Mouse (Mus musculus): ENCODE results near the gene Gm45234.

The Gm45234 gene

GRCm38 (mm10) chr6:124767920-124768703 lies 12.3 kb upstream of the Gm45234 start:
- intact Hi-C loops (cut with DNase I), result no loop called here

- intact Hi-C loops (cut with DNase I), result no loop called here
These were observed 11.7 kb upstream of the Gm45234 start for GRCm38 (mm10) chr6:124767536-124767919.

- intact Hi-C loops (cut with DNase I), result no loop called here
These were observed 10.1 kb upstream of the Gm45234 start for GRCm38 (mm10) chr6:124765951-124766350.

GRCm38 (mm10) chr6:124759259-124759658 lies 3.4 kb upstream of the Gm45234 start:
- intact Hi-C loops (cut with DNase I), result loop anchor here (2.0 to 5.0 kb wide), 2 partner anchors 47 to 118 kb away; partner anchors contain the start of genes Emg1 and Phb2

GRCm38 (mm10) chr6:124758849-124759232 lies 3.0 kb upstream of the Gm45234 start:
- intact Hi-C loops (cut with DNase I), result loop anchor here (2.0 to 5.0 kb wide), 2 partner anchors 47 to 118 kb away; partner anchors contain the start of genes Emg1 and Phb2

GRCm38 (mm10) chr6:124757909-124758848 lies 2.4 kb upstream of the Gm45234 start:
- intact Hi-C loops (cut with DNase I), result loop anchor here (2.0 to 5.0 kb wide), 2 partner anchors 46 to 117 kb away; partner anchors contain the start of genes Emg1 and Phb2

- intact Hi-C loops (cut with DNase I), result loop anchor here (5.0 kb wide), 1 partner anchor 45 kb away; the partner anchor contains the start of genes Emg1 and Phb2
These were observed 1.6 kb upstream of the Gm45234 start for GRCm38 (mm10) chr6:124757351-124757880.

- intact Hi-C loops (cut with DNase I), result loop anchor here (5.0 kb wide), 1 partner anchor 44 kb away; the partner anchor contains the start of genes Emg1 and Phb2
These were observed 980 bp upstream of the Gm45234 start for GRCm38 (mm10) chr6:124756652-124757350.

GRCm38 (mm10) chr6:124755306-124755705 lies 515 bp downstream of the Gm45234 start:
- intact Hi-C loops (cut with DNase I), result loop anchor here (5.0 kb wide), 1 partner anchor 43 kb away; the partner anchor contains the start of genes Emg1 and Phb2

- intact Hi-C loops (cut with DNase I), result no loop called here
These were observed 2.0 kb downstream of the Gm45234 start for GRCm38 (mm10) chr6:124753861-124754260.

- intact Hi-C loops (cut with DNase I), result no loop called here
These were observed 5.4 kb downstream of the Gm45234 start for GRCm38 (mm10) chr6:124750405-124750804.

- intact Hi-C loops (cut with DNase I), result no loop called here
These were observed 8.9 kb downstream of the Gm45234 start for GRCm38 (mm10) chr6:124746654-124747632.

- intact Hi-C loops (cut with DNase I), result no loop called here
These were observed 9.6 kb downstream of the Gm45234 start for GRCm38 (mm10) chr6:124746296-124746605.

- intact Hi-C loops (cut with DNase I), result no loop called here
These were observed 10.1 kb downstream of the Gm45234 start for GRCm38 (mm10) chr6:124745490-124746295.

GRCm38 (mm10) chr6:124744755-124745321 lies 11.0 kb downstream of the Gm45234 start:
- intact Hi-C loops (cut with DNase I), result no loop called here

GRCm38 (mm10) chr6:124743647-124744046 lies 12.2 kb downstream of the Gm45234 start:
- intact Hi-C loops (cut with DNase I), result no loop called here

- intact Hi-C loops (cut with DNase I), result no loop called here
These were observed 12.8 kb downstream of the Gm45234 start for GRCm38 (mm10) chr6:124742839-124743514.

- intact Hi-C loops (cut with DNase I), result no loop called here
These were observed 14.0 kb downstream of the Gm45234 start for GRCm38 (mm10) chr6:124741842-124742241.
